Mouse (Mus musculus) layer of hippocampus, adult 6 months (tissue): ENCODE data around the gene Slitrk3. TPM values are rescaled to one million over a fixed set of nuclear protein-coding genes. Genes with fewer than 3 reads are reported as not detected.

ENCODE experiments used
- long read RNA-seq, 2 experiments: library from polyadenylated mRNA; unstranded; transcript quantifications; one replicate each; pipeline ENCODE4 v2.0.0; 2019 to 2020
- polyA plus RNA-seq: library from polyadenylated mRNA; unstranded; fragments of <200 nt; fragmentation: Nextera tagmentation; gene quantifications from 2 replicates; pipeline ENCODE4 v1.2.3, GENCODE M21; 2021

Slitrk3 gene
- 27.3 and 28.5 TPM in 2 replicates for polyA plus RNA-seq
- long read RNA-seq, experiment 1, full-length matches to known transcripts: 28 of 42 reads
- long read RNA-seq, experiment 1, partial matches to known transcripts: 0 of 42 reads
- long read RNA-seq, experiment 1, other reads (novel, unspliced or antisense): 14 of 42 reads
- long read RNA-seq, experiment 2, full-length matches to known transcripts: 118 of 134 reads
- long read RNA-seq, experiment 2, partial matches to known transcripts: 0 of 134 reads
- long read RNA-seq, experiment 2, other reads (novel, unspliced or antisense): 16 of 134 reads

DNA sequence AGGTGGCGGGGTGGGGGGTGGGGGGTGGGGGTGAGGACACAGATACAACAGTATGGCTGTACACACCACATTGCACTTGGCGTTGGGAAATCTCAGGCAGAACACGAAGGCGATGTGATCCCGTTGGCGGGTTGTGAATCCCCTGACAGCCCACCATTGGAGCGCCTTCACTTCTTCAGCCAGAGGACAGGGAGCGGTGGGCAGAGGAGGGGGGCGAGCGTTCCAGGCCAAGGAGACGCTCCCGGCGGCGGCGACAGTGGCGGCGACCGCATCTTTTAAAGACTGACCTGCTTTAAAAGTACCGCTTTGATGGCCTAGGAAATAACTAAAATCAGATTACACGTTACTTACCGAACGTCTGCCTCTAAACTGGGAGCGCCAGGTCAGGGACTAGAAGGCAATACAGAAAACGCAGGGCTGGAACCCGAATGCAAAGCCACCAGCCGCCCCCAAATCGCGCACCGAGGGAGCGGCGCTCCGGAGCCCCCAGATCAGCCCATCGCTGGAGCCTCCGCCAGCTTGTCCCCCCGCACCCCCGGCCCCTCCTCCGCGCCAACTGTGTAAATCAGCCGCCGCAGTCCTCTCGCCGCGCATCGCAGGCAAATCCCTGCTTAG lies at the start of gene Slitrk3:
TSS of gene Slitrk3 (minus strand) at position 607 of the 615 bp plus-strand sequence.

Other genes starting within 250 kb of the Slitrk3 start
- gene Sis, start 89.9 kb downstream of the Slitrk3 start, polyA plus RNA-seq: 0.03 and 0.04 TPM in 2 replicates